Mouse (Mus musculus) thymus, adult 2 months (tissue): ENCODE measurements at regions not wholly inside any gene's neighbourhood (a gene's known extent, or its start where the extent isn't known, plus 50 kb on each side); places are given as distances from the start of the nearest gene placed in this dataset.

ENCODE experiments used
- CTCF ChIP-seq: fragments of 200-500 bp; IDR thresholded peaks from 2 replicates; pipeline ENCODE4 v1.5.1; 2012; ENCODE audit warnings: mild to moderate bottlenecking, control low read depth, low read length, moderate library complexity, borderline replicate concordance; ENCODE audit not compliant: control insufficient read depth, poor library complexity, insufficient read depth; ENCODE audit errors: extremely low read depth
- POLR2A ChIP-seq: fragments of 200-500 bp; IDR thresholded peaks from 2 replicates; pipeline ENCODE4 v1.6.1; 2012; ENCODE audit warnings: mild to moderate bottlenecking, low read length, control low read depth, moderate library complexity; ENCODE audit not compliant: control insufficient read depth, poor library complexity, insufficient read depth; ENCODE audit errors: extremely low read depth

DNA sequence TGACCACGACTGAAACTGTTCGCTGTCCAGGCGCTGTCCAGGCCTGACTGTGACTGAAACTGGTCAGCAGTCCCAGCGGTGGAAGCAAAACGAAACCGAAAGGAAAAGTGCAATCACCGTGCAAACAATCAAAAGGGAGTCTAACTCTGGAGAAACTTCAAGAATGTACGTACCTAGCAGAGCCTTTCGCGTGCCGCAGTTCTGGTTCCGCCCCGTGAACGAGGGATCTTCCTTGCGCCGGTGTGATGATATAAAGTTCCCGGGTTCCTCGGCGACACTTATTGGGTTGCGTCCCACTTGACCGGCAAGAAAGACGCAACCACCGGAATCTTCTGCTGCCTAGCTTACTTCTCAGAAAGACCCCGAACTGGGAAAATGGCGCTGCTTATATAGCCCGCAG is 96.4 kb downstream of the Rpia start:
- TF ChIP-seq POLR2A (no peak), CTCF (no peak)
